Mouse (Mus musculus) gastrocnemius, postnatal 4 days (tissue): ENCODE results near the gene Ezh1. TPM values are rescaled to one million over a fixed set of nuclear protein-coding genes. Genes with fewer than 3 reads are reported as not detected.

Experiments used
- DNase-seq, 2 experiments: peaks; one replicate each; pipeline ENCODE4 v3.0.0; 2021 to 2022; ENCODE audit warnings: low spot score in 2 of 2, mixed read lengths in 2 of 2
- long read RNA-seq, 2 experiments: library from polyadenylated mRNA; stranded (forward); transcript quantifications; one replicate each; pipeline ENCODE4 v2.0.0; 2021
- total RNA-seq, 2 experiments: library from RNA; stranded (reverse); gene quantifications; 2 replicates each; pipeline ENCODE4 v1.2.3; 2021

Ezh1 gene
- total RNA-seq, result 10 to 100 TPM; 19.3 to 24.6 TPM
- long read RNA-seq, experiment 1, full-length matches to known transcripts, result 10 of 24 reads
- long read RNA-seq, experiment 1, partial matches to known transcripts, result 5 of 24 reads
- long read RNA-seq, experiment 1, other reads (novel, unspliced or antisense), result 9 of 24 reads
- long read RNA-seq, experiment 2, full-length matches to known transcripts, result 15 of 35 reads
- long read RNA-seq, experiment 2, partial matches to known transcripts, result 10 of 35 reads
- long read RNA-seq, experiment 2, other reads (novel, unspliced or antisense), result 10 of 35 reads

DNA sequence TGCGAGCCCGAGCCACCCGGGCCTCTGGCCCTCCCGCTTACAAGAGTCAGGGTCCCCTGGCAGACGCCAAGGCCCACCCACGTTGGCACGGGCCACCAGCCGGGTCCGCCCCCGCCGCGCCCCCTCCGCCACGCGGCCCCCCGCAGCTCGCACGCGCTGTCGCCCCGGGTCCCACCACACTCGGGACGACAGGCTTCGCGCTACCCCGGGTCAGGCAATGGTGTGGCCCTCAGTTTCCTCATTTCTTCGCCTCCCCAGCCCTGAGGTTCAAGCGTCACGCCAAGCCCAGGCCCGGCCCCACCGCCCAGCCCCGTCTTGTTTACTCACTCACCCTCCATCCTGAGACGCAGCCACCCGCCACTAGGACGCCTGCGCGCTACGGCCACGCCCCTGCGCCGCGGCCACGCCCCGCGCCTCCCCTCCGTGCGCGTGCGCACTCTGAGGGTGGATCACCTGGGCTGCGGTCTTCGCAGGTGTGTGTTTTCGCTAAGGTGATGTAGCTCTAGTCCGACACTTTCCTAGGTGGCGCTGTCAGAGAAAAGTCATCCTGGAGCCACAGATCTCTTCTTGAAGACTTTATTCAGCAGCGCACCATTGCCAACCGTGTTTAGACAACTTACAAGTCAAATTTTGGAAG is at the start of gene Ezh1:
Gene Ezh1 (minus strand): TSS at position 399 of the 637 bp plus-strand sequence.
- peak; percentile 77 to 88 for DNase-seq

DNA sequence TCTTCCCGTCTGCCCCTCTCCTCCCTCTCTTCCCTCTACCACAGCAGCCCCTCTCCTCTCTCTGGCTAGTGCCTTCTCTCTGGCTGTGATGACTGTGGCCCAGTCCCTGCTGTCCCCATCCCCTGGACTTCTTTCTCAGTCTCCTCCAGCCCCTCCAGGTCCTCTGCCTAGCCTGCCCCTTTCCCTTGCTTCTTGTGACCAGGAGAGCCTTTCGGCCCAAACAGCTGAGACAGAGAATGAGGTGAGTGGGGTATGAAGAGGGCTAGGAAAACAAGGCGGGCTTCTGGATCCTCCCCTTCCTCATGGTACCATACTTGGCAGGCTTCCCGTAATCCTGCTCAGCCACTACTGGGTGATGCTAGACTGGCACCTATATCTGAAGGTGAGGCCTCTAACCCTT is 49.0 kb upstream of the Ezh1 start:
- no peak for DNase-seq

DNA sequence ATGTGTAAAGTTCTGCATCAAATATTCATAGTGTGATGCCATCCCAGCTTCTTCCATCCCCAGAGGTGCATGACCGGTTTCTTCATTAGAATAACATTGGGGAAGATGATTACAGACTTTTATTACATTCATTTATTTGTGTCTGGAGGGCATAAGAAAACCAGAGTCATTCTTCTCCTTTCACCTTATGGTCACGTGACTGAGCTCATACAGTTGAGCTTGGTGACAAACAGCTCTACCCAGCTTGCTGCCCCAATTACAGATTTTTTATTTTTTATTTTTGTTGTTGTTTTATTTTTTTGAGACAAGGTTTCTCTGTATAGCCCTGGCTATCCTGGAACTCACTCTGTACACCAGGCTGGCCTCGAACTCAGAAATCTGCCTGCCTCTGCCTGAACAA is 46.2 kb upstream of the Ezh1 start:
- DNase-seq, result no peak

DNA sequence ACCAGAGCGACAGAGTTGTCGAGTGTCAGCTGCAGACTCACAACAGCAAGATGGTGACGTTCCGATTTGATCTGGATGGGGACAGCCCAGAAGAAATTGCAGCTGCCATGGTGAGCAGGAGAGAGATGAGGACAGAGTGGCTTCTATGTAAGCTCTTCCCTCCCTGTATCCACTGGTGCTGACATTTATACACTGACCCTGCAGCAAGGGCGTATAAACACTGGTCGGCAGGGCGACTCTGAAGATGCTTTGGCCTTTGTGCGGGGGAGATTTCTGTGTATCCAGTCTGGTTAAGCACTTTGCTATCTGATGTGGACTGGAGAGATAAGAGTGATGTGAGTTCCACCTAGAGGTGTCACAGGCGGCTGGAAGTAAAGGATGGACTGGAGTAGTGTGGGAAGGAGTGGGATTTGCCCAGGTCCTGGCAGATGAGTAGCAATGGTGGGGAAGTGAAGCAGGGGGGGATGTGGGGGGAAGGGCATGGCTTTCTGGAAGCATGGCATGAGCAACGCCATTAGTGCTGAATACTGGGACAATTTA is 43.4 kb upstream of the Ezh1 start:
- no peak for DNase-seq

DNA sequence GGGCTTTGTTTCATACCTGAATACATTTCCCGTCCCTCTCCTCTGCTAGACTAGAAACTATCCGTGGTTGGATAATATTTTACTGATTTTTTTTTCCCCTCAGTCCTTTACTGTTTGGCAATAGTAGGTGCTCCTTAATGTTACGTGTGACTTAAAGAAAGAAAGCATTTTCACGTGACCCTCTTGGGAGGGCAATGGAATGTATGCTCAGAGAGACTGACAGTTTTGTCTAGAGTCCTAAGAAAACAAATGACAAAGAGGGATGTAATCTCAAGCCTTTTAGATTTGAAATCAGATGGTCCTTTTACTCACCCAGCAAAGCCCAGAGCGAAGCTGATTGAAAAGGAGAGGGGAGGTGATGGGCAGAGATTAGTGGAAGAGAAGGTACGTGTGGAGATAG is 39.6 kb upstream of the Ezh1 start:
- no peak for DNase-seq

DNA sequence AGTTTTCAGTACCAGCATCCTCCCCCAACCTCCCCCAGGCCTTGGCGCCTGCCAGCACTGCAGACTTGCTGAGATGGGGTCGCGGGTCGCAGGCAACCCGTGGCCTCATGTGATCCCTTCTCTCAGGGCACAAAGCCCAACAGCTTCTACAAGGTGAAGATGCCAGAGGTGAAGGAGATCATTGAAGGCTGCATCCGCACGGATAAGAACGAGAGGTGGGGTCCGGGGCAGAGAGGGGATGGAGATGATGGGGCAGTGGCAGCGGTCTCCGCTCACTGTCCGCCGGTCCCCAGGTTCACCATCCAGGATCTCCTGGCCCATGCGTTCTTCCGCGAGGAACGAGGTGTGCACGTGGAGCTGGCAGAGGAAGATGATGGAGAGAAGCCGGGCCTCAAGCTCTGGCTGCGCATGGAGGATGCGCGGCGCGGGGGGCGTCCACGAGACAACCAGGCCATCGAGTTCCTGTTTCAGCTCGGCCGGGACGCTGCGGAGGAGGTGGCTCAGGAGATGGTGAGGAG is 38.8 kb upstream of the Ezh1 start:
- peak in 1 of 2 experiments; percentile 9 for DNase-seq

DNA sequence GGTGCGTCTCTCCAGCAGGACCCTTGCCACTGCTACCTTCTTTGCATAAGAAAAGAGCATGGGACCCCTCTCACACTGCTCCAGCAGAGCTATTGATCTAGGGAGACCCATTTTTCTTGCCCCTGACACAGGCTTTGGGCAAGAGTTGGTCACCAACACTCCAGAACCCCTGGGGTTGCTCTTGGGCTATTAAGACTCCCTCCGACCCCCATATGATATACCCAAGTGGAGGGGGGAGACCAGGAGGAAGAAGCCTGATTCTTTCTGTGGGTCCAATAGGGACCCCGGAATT is 37.7 kb upstream of the Ezh1 start:
- DNase-seq, result no peak

DNA sequence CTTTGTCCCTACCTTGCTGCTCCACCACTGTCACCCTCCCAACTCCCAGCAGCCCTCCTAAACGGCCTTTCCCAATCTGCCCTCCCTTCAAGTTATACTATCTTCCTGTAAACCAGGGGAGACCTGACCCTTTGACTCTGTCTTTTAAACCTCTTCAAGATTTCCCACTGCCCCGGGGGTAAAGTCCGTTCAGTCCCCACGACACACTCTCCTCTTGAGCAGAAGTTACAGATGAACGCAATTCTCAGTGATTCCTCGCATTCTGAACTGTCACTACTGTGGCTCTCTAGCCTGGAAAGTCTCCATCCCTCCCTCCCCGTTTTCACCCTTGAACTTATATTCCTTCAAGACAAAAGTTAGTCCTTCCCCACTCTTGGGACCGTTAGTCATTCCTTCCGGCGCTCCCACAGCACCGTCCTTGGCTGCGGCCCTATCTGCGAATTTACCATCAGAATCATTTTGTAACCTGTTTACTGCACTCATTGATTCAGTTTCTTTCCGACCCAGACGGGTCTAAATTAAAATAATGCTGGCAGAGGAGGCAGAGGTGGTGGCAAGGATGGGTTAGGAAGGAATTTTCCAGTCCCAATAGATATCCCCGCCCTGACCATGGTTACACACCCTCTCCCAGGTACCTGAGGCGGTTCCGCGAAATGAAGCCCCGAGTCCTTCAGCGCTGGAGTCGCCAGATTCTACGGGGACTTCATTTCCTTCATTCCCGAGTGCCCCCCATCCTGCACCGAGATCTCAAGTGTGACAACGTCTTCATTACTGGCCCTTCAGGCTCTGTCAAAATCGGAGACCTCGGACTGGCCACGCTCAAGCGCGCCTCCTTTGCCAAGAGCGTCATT is 37.1 kb upstream of the Ezh1 start:
- DNase-seq, result no peak

DNA sequence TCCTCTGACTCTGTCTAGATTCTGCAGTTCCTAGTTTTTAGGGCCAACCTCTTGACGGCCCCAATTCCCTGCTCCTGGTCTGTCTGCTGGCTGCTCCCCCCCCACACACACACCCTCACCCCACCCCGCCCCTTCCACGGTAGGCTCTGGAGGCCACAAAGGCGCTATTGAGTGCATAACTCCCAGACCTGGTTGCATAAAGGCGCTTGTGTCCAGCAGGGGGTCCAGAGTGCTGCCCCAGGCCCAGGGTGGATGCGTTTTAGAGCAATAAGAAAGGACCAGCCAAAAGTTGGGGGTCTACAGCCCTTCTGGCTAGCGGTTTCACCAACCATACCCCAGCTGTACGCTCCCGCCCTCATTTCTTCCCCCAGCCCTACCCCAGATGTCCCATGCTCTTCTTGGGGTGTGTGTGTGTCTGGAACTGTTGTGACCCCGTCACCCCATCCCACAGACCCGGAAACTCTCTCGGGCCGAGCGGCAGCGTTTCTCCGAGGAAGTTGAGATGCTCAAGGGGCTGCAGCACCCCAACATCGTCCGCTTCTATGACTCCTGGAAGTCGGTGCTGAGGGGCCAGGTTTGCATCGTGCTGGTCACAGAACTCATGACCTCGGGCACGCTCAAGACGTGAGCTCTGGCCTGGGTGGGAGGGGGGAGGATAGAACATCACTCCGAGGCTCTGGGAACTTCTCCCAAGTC is 36.2 kb upstream of the Ezh1 start:
- DNase-seq, result peak in 1 of 2 experiments; percentile 13

DNA sequence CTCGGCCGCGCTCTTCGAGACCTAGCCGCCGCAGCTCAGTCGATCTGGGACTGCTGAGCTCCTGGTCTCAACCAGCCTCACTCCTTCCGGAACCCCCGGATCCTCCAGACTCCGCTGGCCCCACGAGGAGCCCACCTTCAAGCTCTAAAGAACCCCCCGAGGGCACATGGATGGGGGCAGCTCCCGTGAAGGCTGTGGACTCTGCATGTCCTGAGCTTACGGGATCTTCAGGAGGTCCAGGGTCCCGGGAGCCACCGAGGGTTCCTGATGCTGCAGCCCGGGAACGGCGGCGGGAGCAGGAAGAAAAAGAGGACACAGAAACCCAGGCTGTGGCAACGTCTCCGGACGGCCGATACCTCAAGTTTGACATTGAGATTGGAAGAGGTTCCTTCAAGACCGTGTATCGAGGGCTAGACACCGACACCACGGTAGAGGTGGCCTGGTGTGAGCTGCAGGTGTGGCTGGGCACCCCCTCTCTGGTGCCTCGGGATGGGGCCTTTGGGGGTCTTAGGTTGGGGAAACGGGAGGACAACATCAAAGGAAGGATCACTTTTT is 34.6 kb upstream of the Ezh1 start:
- DNase-seq, result peak in 1 of 2 experiments; percentile 22

DNA sequence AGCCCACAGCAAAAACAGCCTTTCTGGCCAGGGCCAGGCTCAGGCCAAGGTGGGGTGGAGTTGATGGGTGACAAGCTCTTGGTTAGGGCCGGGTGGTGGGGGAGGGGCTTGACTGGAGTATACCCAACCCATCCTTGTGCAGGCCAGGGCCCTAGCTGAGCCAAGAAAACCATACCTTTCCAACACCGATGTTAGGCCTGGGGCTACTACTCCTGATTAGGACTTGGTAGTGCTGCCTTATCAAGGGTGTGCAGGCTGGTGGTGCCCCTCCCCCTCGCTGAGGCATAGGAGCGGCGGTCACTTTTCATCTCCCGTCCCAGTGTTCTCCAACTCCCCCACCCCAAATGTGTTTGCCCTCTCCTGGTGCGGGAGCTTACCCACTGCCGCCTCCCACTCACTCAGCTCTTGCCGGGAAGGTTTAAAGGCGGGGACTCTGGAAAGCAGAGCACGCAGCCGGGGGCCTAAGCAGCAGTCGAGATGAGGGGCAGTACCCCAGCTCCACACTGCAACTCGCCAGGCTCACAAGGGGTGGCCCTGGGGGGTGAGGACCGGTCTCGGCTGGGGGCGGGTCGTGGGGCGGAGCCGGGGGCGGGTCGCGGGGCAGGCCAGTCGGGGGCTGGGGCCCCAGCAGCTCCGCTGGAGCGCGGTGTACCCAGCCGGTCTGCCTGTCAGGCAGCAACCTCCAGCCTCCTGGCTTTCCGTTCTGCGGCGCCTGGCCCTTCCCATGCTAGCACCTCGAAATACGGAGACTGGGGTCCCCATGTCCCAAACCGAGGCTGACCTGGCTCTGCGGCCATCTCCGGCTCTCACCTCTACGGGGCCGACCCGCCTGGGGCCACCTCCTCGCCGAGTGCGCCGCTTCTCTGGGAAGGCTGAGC is 33.9 kb upstream of the Ezh1 start, which contains the start of gene Wnk4:
Gene Wnk4 (plus strand): TSS at position 620 of the 878 bp plus-strand sequence.
- DNase-seq, result peak; percentile 47 to 60

DNA sequence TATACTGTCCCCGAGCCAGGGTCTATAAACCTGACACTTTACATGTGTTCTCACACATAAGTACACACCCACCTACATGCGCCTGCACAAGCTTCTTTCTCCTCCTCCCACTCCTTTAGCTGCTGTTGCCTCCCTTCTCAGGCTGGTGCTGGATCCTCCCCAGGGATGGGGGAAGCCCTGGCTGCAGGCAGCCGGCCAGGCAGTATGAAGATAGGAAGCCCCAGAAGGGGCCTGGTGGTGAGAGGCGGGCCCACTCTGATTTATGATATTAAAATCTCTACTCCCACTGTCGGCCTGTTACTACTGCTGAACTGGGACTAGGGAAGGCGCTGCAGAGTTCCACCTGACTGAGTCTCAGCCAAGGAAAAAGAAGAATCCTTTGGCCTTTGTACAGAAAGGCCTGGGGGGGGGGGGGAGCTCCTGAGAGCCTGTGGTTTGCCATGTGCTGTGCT is 33.0 kb upstream of the Ezh1 start:
- peak in 1 of 2 experiments; percentile 12 for DNase-seq

DNA sequence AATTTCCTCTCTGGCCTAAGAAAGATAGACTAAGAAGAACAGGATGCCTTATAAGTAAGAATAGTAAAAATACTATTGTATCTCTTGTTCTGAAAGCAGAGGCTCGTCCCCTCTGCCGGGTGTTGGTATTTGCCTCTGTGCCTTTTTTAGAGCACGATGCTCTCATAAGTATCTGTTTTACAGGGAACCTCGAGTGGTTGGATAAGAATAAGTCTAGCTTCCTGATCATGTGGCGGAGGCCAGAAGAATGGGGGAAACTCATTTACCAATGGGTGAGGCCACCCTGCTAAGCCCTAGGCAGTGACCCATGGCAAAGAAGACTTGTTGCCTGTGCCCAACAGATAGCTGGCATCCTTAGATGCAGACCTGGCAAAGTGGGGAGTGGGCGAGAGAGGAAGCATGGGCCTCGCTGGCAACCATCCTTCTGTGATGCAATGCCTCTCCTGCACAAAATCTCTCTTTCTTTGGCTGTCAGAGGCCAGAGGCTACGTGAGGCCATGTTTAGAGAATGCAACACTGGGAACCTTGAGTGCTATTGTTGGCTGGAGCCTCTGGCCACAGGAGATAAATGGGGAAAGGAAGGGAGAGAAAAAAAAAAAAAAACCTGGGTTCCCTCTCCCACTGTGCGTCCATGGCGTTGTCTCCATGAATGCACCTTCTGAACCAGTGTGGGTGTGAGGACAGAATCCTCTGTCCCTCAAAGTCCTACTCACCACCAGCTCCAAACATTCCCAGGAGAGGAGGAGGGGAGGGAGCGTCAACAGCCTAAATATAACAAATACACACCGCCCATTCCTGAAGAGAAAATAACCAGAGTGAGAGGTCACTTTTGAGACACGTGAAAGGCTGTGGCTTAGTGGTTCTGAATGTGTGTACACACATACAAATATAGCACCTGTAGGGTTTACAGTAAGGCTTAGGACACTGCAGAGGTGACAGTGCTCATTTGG is 29.8 kb upstream of the Ezh1 start:
- DNase-seq, result no peak

DNA sequence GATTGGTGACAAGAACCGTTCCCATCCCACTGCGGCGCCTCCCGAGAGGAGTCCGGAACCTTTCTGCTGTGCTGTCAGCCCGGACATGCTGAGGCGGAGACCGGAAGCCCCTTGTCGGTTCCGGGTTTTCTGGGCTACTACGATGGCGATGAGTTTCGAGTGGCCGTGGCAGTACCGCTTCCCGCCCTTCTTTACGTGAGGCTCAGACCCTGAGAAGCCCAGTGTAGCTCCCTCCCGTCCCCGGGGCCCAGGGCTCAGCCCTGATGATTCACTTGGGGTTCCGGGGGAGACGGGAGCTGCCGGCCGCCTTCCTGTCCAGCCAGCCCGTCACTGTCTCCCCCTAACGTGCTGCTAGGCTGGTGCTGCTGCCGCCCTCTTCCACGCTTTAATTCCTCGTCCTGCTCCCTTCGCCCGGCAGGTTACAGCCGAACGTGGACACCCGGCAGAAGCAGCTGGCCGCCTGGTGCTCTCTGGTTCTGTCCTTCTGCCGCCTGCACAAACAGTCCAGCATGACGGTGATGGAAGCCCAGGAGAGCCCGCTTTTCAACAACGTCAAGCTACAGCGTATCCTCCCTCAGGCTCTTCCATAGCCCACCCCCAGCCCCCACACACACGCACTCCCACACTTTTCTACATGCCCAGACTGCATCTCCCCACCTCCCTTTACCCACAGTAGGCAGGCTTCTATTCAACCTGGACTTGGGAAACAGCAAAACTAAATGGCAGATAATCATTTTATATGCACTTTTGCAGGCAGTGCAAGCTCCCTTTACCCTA is 27.5 kb upstream of the Ezh1 start, which contains the start of gene Vps25:
Gene Vps25 (plus strand): TSS at position 95 of the 777 bp plus-strand sequence.
- DNase-seq, result peak; percentile 70 to 84

DNA sequence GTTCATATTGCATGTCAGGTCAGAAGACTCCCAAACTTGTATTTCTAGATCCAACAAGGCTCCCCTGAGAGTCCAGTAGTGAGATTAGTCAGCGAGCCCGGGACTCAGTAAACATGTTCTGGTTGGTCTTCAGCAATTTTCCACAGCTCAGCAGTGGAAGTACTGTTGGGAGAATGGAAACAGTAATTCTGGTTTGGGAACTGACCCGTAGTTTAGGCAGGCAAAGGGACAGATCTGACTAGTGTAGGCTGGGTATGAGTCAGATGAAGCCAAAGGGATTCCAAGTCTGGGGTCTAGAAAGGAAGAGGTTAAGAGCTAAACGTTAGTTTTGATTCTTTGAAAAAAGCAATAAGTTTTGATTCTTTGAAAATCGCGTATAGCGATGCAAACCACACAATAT is 26.7 kb upstream of the Ezh1 start:
- no peak for DNase-seq

DNA sequence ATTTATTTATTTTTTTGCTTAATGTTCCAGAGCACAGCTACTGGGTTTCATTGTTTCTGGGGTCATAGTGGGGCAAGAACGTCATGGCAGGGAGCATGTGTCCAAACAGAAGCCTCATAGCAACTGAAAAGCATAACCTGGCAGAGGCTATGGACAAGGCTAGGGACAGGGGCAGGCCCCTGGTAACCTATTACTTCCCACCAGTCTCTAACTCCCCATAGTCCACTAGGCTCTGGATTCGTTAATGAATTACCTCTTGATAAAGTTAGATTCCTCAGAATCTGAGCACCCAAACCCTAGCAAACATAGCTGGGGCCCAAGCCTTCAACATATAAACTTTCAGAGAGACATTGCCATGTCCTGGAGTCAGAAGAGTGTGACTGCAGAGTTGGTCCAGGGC is 24.8 kb upstream of the Ezh1 start:
- no peak for DNase-seq

DNA sequence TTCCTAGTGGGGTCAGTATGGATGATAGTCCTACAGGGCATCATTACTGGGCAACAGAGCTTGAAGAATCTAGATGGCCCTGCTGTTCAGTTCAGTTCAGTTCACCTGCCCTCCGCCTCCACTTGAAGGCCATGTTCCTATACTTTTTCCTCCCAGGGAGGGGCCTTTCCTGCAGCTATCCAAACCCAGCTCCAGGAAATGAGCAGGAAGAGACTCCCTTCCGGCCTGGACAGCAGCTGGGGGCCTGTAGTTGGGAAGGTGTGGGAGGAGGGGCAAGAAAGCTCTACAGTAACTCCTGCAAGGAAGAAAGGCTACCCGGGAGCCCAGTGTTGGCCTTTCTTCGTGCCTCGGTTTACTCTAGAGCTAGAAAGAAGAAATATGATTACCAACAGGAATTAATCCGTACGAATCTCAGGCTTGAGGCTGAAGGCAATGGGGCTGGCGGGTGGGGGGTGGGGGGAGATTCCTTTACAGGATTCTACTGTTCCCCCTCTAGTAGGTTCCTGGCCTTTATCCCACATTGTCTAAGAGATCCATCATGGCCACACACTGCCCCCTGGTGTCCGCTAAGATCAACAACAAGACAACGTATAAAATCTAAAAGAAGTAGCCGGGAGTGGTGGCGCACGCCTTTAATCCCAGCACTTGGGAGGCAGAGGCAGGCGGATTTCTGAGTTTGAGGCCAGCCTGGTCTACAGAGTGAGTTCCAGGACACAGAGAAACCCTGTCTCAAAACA is 22.2 kb upstream of the Ezh1 start:
- DNase-seq, result peak in 1 of 2 experiments; percentile 64
